Mouse (Mus musculus) spleen, adult 2 months (tissue): ENCODE results near the gene Gm20830. TPM values are rescaled to one million over a fixed set of nuclear protein-coding genes. Genes with fewer than 3 reads are reported as not detected.
"Not testable (repeated sequence)": the region's sequence is repeated elsewhere in the genome, so short reads cannot be mapped to it uniquely, and the experiment has no call there.

Source experiments
- DNase-seq, 2 experiments: peaks; one replicate each; pipeline versions ENCODE4 v3.0.0 to v3.0.0-alpha.2; 2012 to 2021; ENCODE audit warnings: low spot score in 2 of 2, low read depth in 1 of 2
- H3K27ac ChIP-seq: fragments of 200-500 bp; 2 replicates; pipeline ENCODE4 v1.5.1; 2012; ENCODE audit warnings: low read length, inconsistent platforms; ENCODE audit not compliant: insufficient read depth
- H3K27me3 ChIP-seq: fragments of 200-500 bp; 2 replicates; pipeline ENCODE4 v1.6.1; 2012; ENCODE audit warnings: mild to moderate bottlenecking, moderate library complexity, low read length, inconsistent platforms; ENCODE audit not compliant: control insufficient read depth, insufficient read depth
- H3K36me3 ChIP-seq: fragments of 200-500 bp; 2 replicates; pipeline ENCODE4 v1.6.1; 2012; ENCODE audit warnings: mild to moderate bottlenecking, low read length, inconsistent platforms; ENCODE audit not compliant: control insufficient read depth, insufficient read depth
- H3K4me1 ChIP-seq: fragments of 200-500 bp; 2 replicates; pipeline ENCODE4 v1.6.1; 2011; ENCODE audit warnings: inconsistent platforms; ENCODE audit not compliant: control insufficient read depth, insufficient read depth, insufficient read length
- H3K4me3 ChIP-seq: fragments of 200-500 bp; 2 replicates; pipeline ENCODE4 v1.5.1; 2011; ENCODE audit warnings: mild to moderate bottlenecking, inconsistent platforms; ENCODE audit not compliant: insufficient read depth, insufficient read length; ENCODE audit errors: extremely low read depth
- WGBS: fragments of 180-500 bp; shearing (Covaris S2); methylation state at CpG from one replicate; pipeline ENCODE4 v1.1.7; 2018; 5-methylcytosine and 5-hydroxymethylcytosine counted together
- polyA plus RNA-seq: library from polyadenylated mRNA; depleted of rRNA; stranded (reverse); fragments of >200 nt; gene quantifications from 2 replicates; pipeline ENCODE4 v1.2.3, GENCODE M21; 2012; rRNA removed

The Gm20830 gene
- polyA plus RNA-seq = not detected in 2 replicates

- H3K27ac ChIP-seq, H3K4me3 ChIP-seq, H3K36me3 ChIP-seq, DNase-seq, H3K4me1 ChIP-seq, H3K27me3 ChIP-seq: not testable (repeated sequence)
- WGBS = 56% methylated on average over 3 of the region's 3 CpGs
These were observed at the start of gene Gm20830 for GRCm38 (mm10) chrY:6918182-6918581. TSS of gene Gm20830 (minus strand) at chrY:6918282.

Other genes starting within 250 kb of the Gm20830 start
- gene Gm21719, start 235.4 kb downstream of the Gm20830 start, polyA plus RNA-seq = not detected in 2 replicates